ENCODE assay signal across 23 mouse cellular contexts in the genomic region with DNA sequence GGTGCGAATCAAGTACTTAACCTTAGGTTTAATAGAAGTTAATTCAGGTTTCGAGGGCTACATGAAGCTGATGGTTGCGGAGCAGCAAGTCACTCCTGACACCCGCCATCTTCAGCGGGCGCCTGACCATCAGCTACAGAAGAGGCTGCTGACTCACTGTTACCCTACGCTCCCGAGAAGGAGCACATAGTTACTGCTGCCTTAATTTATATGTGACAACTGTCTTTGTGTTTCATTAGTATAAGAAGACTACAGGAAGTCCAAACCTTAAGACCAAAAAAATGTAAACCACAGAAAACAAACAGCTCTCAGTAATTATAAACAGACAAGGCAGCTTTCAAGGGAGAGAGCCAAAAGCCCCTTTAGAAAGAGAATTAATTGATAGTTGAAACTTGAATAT.
"Had no signal": no experiment of that assay in that cellular context is flagged by ENCODE, and none has a peak within 500 bp of the region (broad histone marks: within the 10 kb centered on the region; RNA-seq: fewer than 3 reads in every experiment).

No protein-coding gene starts in this region.

- H3K27me3 ChIP-seq: lung, embryonic 15.5 days; megakaryocyte, embryonic 14.5 days; midbrain, embryonic 13.5 days; midbrain, embryonic 15.5 days; neural tube, embryonic 13.5 days; neural tube, embryonic 15.5 days; stomach, embryonic 15.5 days had no signal

- H3K4me1 ChIP-seq: lung, embryonic 15.5 days; megakaryocyte, embryonic 14.5 days; midbrain, embryonic 13.5 days; midbrain, embryonic 15.5 days; neural tube, embryonic 13.5 days; neural tube, embryonic 15.5 days; stomach, embryonic 15.5 days had no signal

- H3K36me3 ChIP-seq: lung, embryonic 15.5 days; midbrain, embryonic 15.5 days had no signal

- ATAC-seq: liver, postnatal 0 days; lung, postnatal 0 days; midbrain, embryonic 13.5 days; midbrain, embryonic 15.5 days had no signal

- H3K9ac ChIP-seq: liver, postnatal 0 days; lung, embryonic 15.5 days; midbrain, embryonic 13.5 days; midbrain, embryonic 15.5 days; neural tube, embryonic 13.5 days; neural tube, embryonic 15.5 days; stomach, embryonic 15.5 days had no signal

- H3K9me3 ChIP-seq: midbrain, embryonic 13.5 days; midbrain, embryonic 15.5 days; stomach, embryonic 15.5 days had no signal

- H3K4me2 ChIP-seq: lung, embryonic 15.5 days; midbrain, embryonic 11.5 days; midbrain, embryonic 13.5 days; midbrain, embryonic 15.5 days; neural tube, embryonic 13.5 days; neural tube, embryonic 15.5 days; stomach, embryonic 15.5 days had no signal

- H3K27ac ChIP-seq: lung, embryonic 15.5 days; macrophage; midbrain, embryonic 13.5 days; midbrain, embryonic 15.5 days; neural tube, embryonic 13.5 days; neural tube, embryonic 15.5 days; stomach, embryonic 15.5 days; stomach, postnatal 0 days had no signal

- DNase-seq: liver, postnatal 0 days; lung, adult 2 months; lung, postnatal 14 days; lung, postnatal 36 days; retina, postnatal 1 day; right cerebral cortex, adult 18-20 months; right cerebral cortex, postnatal 25 days; right cerebral cortex, postnatal 4 days; spleen, adult 18-20 months; thymus, adult 2 months; thymus, postnatal 25 days; thymus, postnatal 4 days had no signal

- H3K4me3 ChIP-seq: lung, embryonic 15.5 days; megakaryocyte, embryonic 14.5 days; midbrain, embryonic 13.5 days; midbrain, embryonic 15.5 days; neural tube, embryonic 13.5 days; neural tube, embryonic 15.5 days; stomach, embryonic 15.5 days had no signal
